Mouse (Mus musculus): ENCODE measurements around the gene Denr. TPM values are rescaled to one million over a fixed set of nuclear protein-coding genes. Genes with fewer than 3 reads are reported as not detected.
A peak's percentile ranks its signal among the peaks of the same experiment; 100 is the strongest.

Denr gene
- polyA plus RNA-seq, 1 experiment from 2014 or later, result 153 TPM

GRCm38 (mm10) chr5:123927118-123927517 is 20.1 kb downstream of the Denr start, which contains the start of gene Gm43518:
Gene Gm43518 (plus strand): TSS chr5:123927418.
- ATAC-seq (ENCODE audit: low FRiP score), result no peak
- whole genome bisulfite sequencing, result 95% methylated on average over 9 of the region's 9 CpGs

GRCm38 (mm10) chr5:123930508-123930989 is 23.6 kb downstream of the Denr start, which contains the start of gene Ccdc62:
Gene Ccdc62 (plus strand): TSS chr5:123930679.
- H3K4me1 ChIP-seq, result peaks cover 4% of the 10 kb centered on the region; the same call in 1 of the 2 replicates
- H3K9ac ChIP-seq, result peak within 1 kb of the TSS; percentile 91
- no peaks in the 10 kb centered on the region for H3K9me3 ChIP-seq (replicated peaks)
- H3K27me3 ChIP-seq, result no peaks in the 10 kb centered on the region
- peak within 1 kb of the TSS; percentile 89 for H3K27ac ChIP-seq
- ATAC-seq (ENCODE audit: low FRiP score), result peak; percentile 98
- peak within 1 kb of the TSS; percentile 75 for H3K4me3 ChIP-seq
- H3K36me3 ChIP-seq, result peaks cover 34% of the 10 kb centered on the region
- under 1% methylated on average over 56 of the region's 56 CpGs for WGBS
- H3K4me2 ChIP-seq (replicated peaks), result peak within 1 kb of the TSS; percentile 78

More at GRCm38 (mm10) chr5:123927118-123927517, 20.1 kb downstream of the Denr start, which contains the start of gene Gm43518:
- no peak within 1 kb of the TSS for H3K4me3 ChIP-seq
- H3K4me1 ChIP-seq, result peaks cover 4% of the 10 kb centered on the region; the same call in 1 of the 2 replicates
- H3K9me3 ChIP-seq (replicated peaks), result no peaks in the 10 kb centered on the region
- no peak within 1 kb of the TSS for H3K9ac ChIP-seq
- no peaks in the 10 kb centered on the region for H3K27me3 ChIP-seq
- H3K36me3 ChIP-seq, result peaks cover 68% of the 10 kb centered on the region
- no peak within 1 kb of the TSS for H3K27ac ChIP-seq
- H3K4me2 ChIP-seq (replicated peaks), result no peak within 1 kb of the TSS

- Histone ChIP-seq H3K4me3 (peak overlapping the region; percentile 75), H3K36me3 (peaks cover 28% of the 10 kb centered on the region), H3K4me1 (peaks cover 4% of the 10 kb centered on the region; the same call in 1 of the 2 replicates), H3K9ac (peak overlapping the region; percentile 91), H3K4me2 (replicated peaks) (peak overlapping the region; percentile 78), H3K27me3 (no peaks in the 10 kb centered on the region), H3K27ac (no peak overlapping the region; the same call in 1 of the 2 replicates), H3K9me3 (replicated peaks) (no peaks in the 10 kb centered on the region)
- ATAC-seq (ENCODE audit: low FRiP score), result peak; percentile 13; the same call in 1 of the 2 replicates
- WGBS, result 52% methylated on average over 13 of the region's 13 CpGs
Observed at GRCm38 (mm10) chr5:123931131-123931530, 24.2 kb downstream of the Denr start.

GRCm38 (mm10) chr5:123932927-123933326 is 26.0 kb downstream of the Denr start:
- H3K4me2 ChIP-seq (replicated peaks), result no peak overlapping the region
- no peak for ATAC-seq (ENCODE audit: low FRiP score)
- peaks cover 4% of the 10 kb centered on the region; the same call in 1 of the 2 replicates for H3K4me1 ChIP-seq
- H3K9me3 ChIP-seq (replicated peaks), result no peaks in the 10 kb centered on the region
- no peak overlapping the region for H3K9ac ChIP-seq
- H3K27ac ChIP-seq, result no peak overlapping the region
- H3K27me3 ChIP-seq, result no peaks in the 10 kb centered on the region
- H3K4me3 ChIP-seq, result no peak overlapping the region
- H3K36me3 ChIP-seq, result peaks cover 10% of the 10 kb centered on the region

- Histone ChIP-seq H3K36me3 (peaks cover 4% of the 10 kb centered on the region; the same call in 1 of the 2 replicates), H3K27ac (no peak overlapping the region), H3K4me2 (replicated peaks) (no peak overlapping the region), H3K4me3 (no peak overlapping the region), H3K4me1 (peaks cover 4% of the 10 kb centered on the region; the same call in 1 of the 2 replicates), H3K27me3 (no peaks in the 10 kb centered on the region), H3K9ac (no peak overlapping the region), H3K9me3 (replicated peaks) (no peaks in the 10 kb centered on the region)
- WGBS, result 87% methylated on average over 12 of the region's 12 CpGs
- ATAC-seq (ENCODE audit: low FRiP score), result no peak
Observed at GRCm38 (mm10) chr5:123933556-123933955, 26.6 kb downstream of the Denr start.

GRCm38 (mm10) chr5:123933957-123934591 is 27.1 kb downstream of the Denr start:
- no peak overlapping the region for H3K27ac ChIP-seq
- no peak overlapping the region for H3K4me2 ChIP-seq (replicated peaks)
- no peak for ATAC-seq (ENCODE audit: low FRiP score)
- no peaks in the 10 kb centered on the region for H3K9me3 ChIP-seq (replicated peaks)
- no peaks in the 10 kb centered on the region for H3K27me3 ChIP-seq
- H3K4me1 ChIP-seq, result peaks cover 4% of the 10 kb centered on the region; the same call in 1 of the 2 replicates
- no peak overlapping the region for H3K4me3 ChIP-seq
- 38% methylated on average over 18 of the region's 18 CpGs for WGBS
- H3K9ac ChIP-seq, result no peak overlapping the region
- H3K36me3 ChIP-seq, result no peaks in the 10 kb centered on the region

- Histone ChIP-seq H3K27me3 (no peaks in the 10 kb centered on the region), H3K4me1 (peaks cover 4% of the 10 kb centered on the region; the same call in 1 of the 2 replicates), H3K9ac (no peak overlapping the region), H3K4me3 (no peak overlapping the region), H3K4me2 (replicated peaks) (no peak overlapping the region), H3K9me3 (replicated peaks) (no peaks in the 10 kb centered on the region), H3K27ac (no peak overlapping the region), H3K36me3 (no peaks in the 10 kb centered on the region)
- 89% methylated on average over 5 of the region's 5 CpGs for WGBS
- no peak for ATAC-seq (ENCODE audit: low FRiP score)
Observed at GRCm38 (mm10) chr5:123935931-123936330, 29.0 kb downstream of the Denr start.

- no peak overlapping the region for H3K9ac ChIP-seq
- H3K4me1 ChIP-seq, result no peaks in the 10 kb centered on the region
- H3K4me2 ChIP-seq (replicated peaks), result no peak overlapping the region
- no peak overlapping the region for H3K4me3 ChIP-seq
- WGBS, result 93% methylated on average over 5 of the region's 5 CpGs
- H3K9me3 ChIP-seq (replicated peaks), result no peaks in the 10 kb centered on the region
- H3K36me3 ChIP-seq, result no peaks in the 10 kb centered on the region
- no peaks in the 10 kb centered on the region for H3K27me3 ChIP-seq
- H3K27ac ChIP-seq, result no peak overlapping the region
- ATAC-seq (ENCODE audit: low FRiP score), result no peak
Observed at GRCm38 (mm10) chr5:123938479-123938878, 31.5 kb downstream of the Denr start.

- no peaks in the 10 kb centered on the region for H3K36me3 ChIP-seq
- H3K9ac ChIP-seq, result no peak overlapping the region
Observed at GRCm38 (mm10) chr5:123946546-123946945, 39.6 kb downstream of the Denr start.

GRCm38 (mm10) chr5:123947041-123947761 is 40.2 kb downstream of the Denr start:
- H3K4me2 ChIP-seq (replicated peaks), result no peak overlapping the region
- ATAC-seq (ENCODE audit: low FRiP score), result no peak
- no peaks in the 10 kb centered on the region for H3K36me3 ChIP-seq
- H3K4me3 ChIP-seq, result no peak overlapping the region
- H3K27me3 ChIP-seq, result peaks cover 3% of the 10 kb centered on the region; the same call in 1 of the 2 replicates
- no peak overlapping the region for H3K9ac ChIP-seq
- WGBS, result 52% methylated on average over 7 of the region's 7 CpGs
- no peak overlapping the region for H3K27ac ChIP-seq
- H3K9me3 ChIP-seq (replicated peaks), result no peaks in the 10 kb centered on the region
- no peaks in the 10 kb centered on the region for H3K4me1 ChIP-seq

More at GRCm38 (mm10) chr5:123946546-123946945, 39.6 kb downstream of the Denr start:
- 76% methylated on average over 4 of the region's 4 CpGs for WGBS
- no peaks in the 10 kb centered on the region for H3K9me3 ChIP-seq (replicated peaks)
- no peak overlapping the region for H3K27ac ChIP-seq
- H3K27me3 ChIP-seq, result peaks cover 3% of the 10 kb centered on the region; the same call in 1 of the 2 replicates
- no peak overlapping the region for H3K4me3 ChIP-seq
- H3K4me1 ChIP-seq, result no peaks in the 10 kb centered on the region
- H3K4me2 ChIP-seq (replicated peaks), result no peak overlapping the region
- no peak for ATAC-seq (ENCODE audit: low FRiP score)

GRCm38 (mm10) chr5:123952365-123953045 is 45.5 kb downstream of the Denr start:
- H3K27me3 ChIP-seq, result peaks cover 3% of the 10 kb centered on the region; the same call in 1 of the 2 replicates
- H3K9me3 ChIP-seq (replicated peaks), result no peaks in the 10 kb centered on the region
- WGBS, result 61% methylated on average over 5 of the region's 5 CpGs
- peaks cover 4% of the 10 kb centered on the region; the same call in 1 of the 2 replicates for H3K4me1 ChIP-seq
- ATAC-seq (ENCODE audit: low FRiP score), result no peak
- H3K4me3 ChIP-seq, result no peak overlapping the region
- H3K4me2 ChIP-seq (replicated peaks), result no peak overlapping the region
- H3K9ac ChIP-seq, result no peak overlapping the region
- no peak overlapping the region for H3K27ac ChIP-seq
- no peaks in the 10 kb centered on the region for H3K36me3 ChIP-seq

- Histone ChIP-seq H3K4me1 (peaks cover 4% of the 10 kb centered on the region; the same call in 1 of the 2 replicates), H3K27me3 (no peaks in the 10 kb centered on the region)
Observed at GRCm38 (mm10) chr5:123957213-123957612, 50.2 kb downstream of the Denr start.

More at GRCm38 (mm10) chr5:123957213-123957612, 50.2 kb downstream of the Denr start:
- 76% methylated on average over 8 of the region's 8 CpGs for WGBS
- no peak overlapping the region for H3K4me3 ChIP-seq
- H3K9ac ChIP-seq, result no peak overlapping the region
- no peak for ATAC-seq (ENCODE audit: low FRiP score)
- no peaks in the 10 kb centered on the region for H3K36me3 ChIP-seq
- H3K27ac ChIP-seq, result no peak overlapping the region
- H3K9me3 ChIP-seq (replicated peaks), result no peaks in the 10 kb centered on the region
- H3K4me2 ChIP-seq (replicated peaks), result no peak overlapping the region

Data from hindbrain, embryonic 12.5 days (tissue).